Mouse (Mus musculus): ENCODE measurements around the gene 1700125H20Rik.

GRCm38 (mm10) chr11:85178413-85178812 lies 8.2 kb downstream of the 1700125H20Rik start:
- TF ChIP-seq CTCF (IDR thresholded peaks at IDR 0.05; ENCODE audit: low read depth, low read length) (no peak), POLR2A (IDR thresholded peaks at IDR 0.05; ENCODE audit: extremely low read depth, insufficient read depth, low read length) (no peak)
